Mouse (Mus musculus) embryonic facial prominence, embryonic 13.5 days (tissue): Measurements from ENCODE around the gene Avil. TPM values are rescaled to one million over a fixed set of nuclear protein-coding genes. Genes with fewer than 3 reads are reported as not detected.

Experiments used
- ATAC-seq: fragments of 200-750 bp; cut with Nextera tagmentation; 2 replicates; pipeline ENCODE4 v1.8.0; 2017; ENCODE audit warnings: low read depth; ENCODE audit not compliant: insufficient number of reproducible peaks, insufficient read depth, low FRiP score, low TSS enrichment
- H3K27ac ChIP-seq: fragments of 300-500 bp; sonication (generic); 2 replicates; pipeline ENCODE4 v1.5.1; 2015; ENCODE audit warnings: moderate library complexity, mild to moderate bottlenecking, inconsistent platforms
- H3K27me3 ChIP-seq: fragments of 300-500 bp; sonication (generic); 2 replicates; pipeline ENCODE4 v1.6.1; 2015; ENCODE audit warnings: mild to moderate bottlenecking, inconsistent platforms
- H3K36me3 ChIP-seq: fragments of 300-500 bp; sonication (generic); 2 replicates; pipeline ENCODE4 v1.6.1; 2015; ENCODE audit warnings: mild to moderate bottlenecking, inconsistent platforms
- H3K4me1 ChIP-seq: fragments of 300-500 bp; sonication (generic); 2 replicates; pipeline ENCODE4 v1.6.1; 2015; ENCODE audit warnings: inconsistent platforms
- H3K4me2 ChIP-seq: fragments of 300-500 bp; sonication (generic); 2 replicates; pipeline ENCODE4 v1.6.1; 2015; ENCODE audit warnings: moderate library complexity, mild to moderate bottlenecking, inconsistent platforms
- H3K4me3 ChIP-seq: fragments of 300-500 bp; sonication (generic); 2 replicates; pipeline ENCODE4 v1.5.1; 2015; ENCODE audit warnings: mild to moderate bottlenecking, inconsistent platforms
- H3K9ac ChIP-seq: fragments of 300-500 bp; sonication (generic); 2 replicates; pipeline ENCODE4 v1.6.1; 2015; ENCODE audit warnings: mild to moderate bottlenecking, inconsistent platforms
- H3K9me3 ChIP-seq: fragments of 300-500 bp; sonication (generic); 2 replicates; pipeline ENCODE4 v1.6.1; 2016; ENCODE audit warnings: inconsistent platforms
- WGBS: fragments of 180-500 bp; shearing (Covaris S2); methylation state at CpG from one replicate; pipeline ENCODE4 v1.1.7; 2015; ENCODE audit warnings: mixed read lengths; 5-methylcytosine and 5-hydroxymethylcytosine counted together
- polyA plus RNA-seq: library from polyadenylated mRNA; unstranded; fragments of >200 nt; fragmentation: Nextera tagmentation; extraction: Ambion mirVana; gene quantifications from 2 replicates; pipeline ENCODE4 v1.2.1, GENCODE M21; 2015

Gene Avil
- polyA plus RNA-seq, 1 experiment from 2014 or later = 0.97 TPM

DNA sequence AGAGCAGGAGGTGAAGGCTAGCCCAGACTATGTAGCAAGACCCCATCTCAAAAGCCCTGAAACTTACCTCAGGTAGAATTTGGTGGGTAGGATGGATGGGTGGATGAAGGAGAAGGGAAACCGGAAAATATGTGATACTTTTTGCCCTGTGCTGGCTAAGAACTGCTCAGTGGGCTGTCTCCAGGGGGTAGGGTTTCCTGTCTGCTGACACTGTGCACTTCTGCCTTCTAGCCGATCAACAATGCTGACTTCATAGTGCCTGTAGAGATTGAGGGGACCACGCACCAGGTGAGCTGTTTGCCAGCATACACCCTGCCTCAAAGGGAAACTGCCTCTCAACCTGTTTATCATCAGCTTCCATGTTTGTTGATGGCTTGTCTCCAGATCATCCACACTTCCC, 6.9 kb upstream of the Avil start:
- no peaks in the 10 kb centered on the region for H3K27me3 ChIP-seq
- no peak overlapping the region for H3K4me2 ChIP-seq
- no peak overlapping the region for H3K9ac ChIP-seq
- H3K4me1 ChIP-seq = peaks cover 34% of the 10 kb centered on the region
- H3K9me3 ChIP-seq = no peaks in the 10 kb centered on the region
- peaks cover 72% of the 10 kb centered on the region for H3K36me3 ChIP-seq
- H3K27ac ChIP-seq = no peak overlapping the region
- ATAC-seq = no peak
- 75% methylated on average over 3 of the region's 3 CpGs for WGBS
- no peak overlapping the region for H3K4me3 ChIP-seq

- WGBS = 68% methylated on average over 13 of the region's 13 CpGs
- Histone ChIP-seq H3K27me3 (no peaks in the 10 kb centered on the region), H3K4me2 (no peak overlapping the region), H3K9me3 (no peaks in the 10 kb centered on the region), H3K4me1 (peaks cover 10% of the 10 kb centered on the region), H3K36me3 (peaks cover 73% of the 10 kb centered on the region), H3K9ac (no peak overlapping the region), H3K4me3 (no peak overlapping the region), H3K27ac (no peak overlapping the region)
- no peak for ATAC-seq
Measured at GRCm38 (mm10) chr10:126997340-126998113, 3.0 kb upstream of the Avil start.

- Histone ChIP-seq H3K36me3 (peaks cover 35% of the 10 kb centered on the region), H3K27ac (peak overlapping the region; percentile 57; the same call in 1 of the 2 replicates), H3K4me2 (no peak overlapping the region), H3K9ac (no peak overlapping the region), H3K9me3 (no peaks in the 10 kb centered on the region), H3K27me3 (no peaks in the 10 kb centered on the region), H3K4me3 (no peak overlapping the region), H3K4me1 (peaks cover 7% of the 10 kb centered on the region)
- no peak for ATAC-seq
- 81% methylated on average over 9 of the region's 9 CpGs for WGBS
Measured at GRCm38 (mm10) chr10:127001297-127001696, 788 bp downstream of the Avil start.

DNA sequence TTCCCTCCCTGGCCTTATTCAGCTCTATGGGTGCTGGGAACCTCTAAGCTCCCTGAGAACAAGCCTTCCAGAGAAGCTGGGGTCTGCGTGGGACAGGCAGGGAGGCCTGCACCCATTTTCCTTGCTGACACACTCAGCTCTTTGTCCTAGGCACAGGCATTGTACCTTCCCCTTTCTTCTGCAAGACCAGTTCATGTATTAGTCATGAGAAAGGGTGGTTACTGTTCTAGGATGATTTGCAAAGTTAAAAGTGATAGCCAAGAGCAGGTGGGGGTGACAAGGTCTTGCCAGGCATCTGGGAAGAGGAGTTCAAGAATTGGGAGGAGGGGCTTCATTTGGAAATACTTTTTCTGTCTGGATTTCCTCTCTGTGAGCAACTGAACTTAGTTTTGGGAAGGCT, 1.5 kb downstream of the Avil start:
- Histone ChIP-seq H3K4me2 (no peak overlapping the region), H3K4me3 (no peak overlapping the region), H3K27ac (no peak overlapping the region), H3K36me3 (peaks cover 35% of the 10 kb centered on the region), H3K4me1 (peaks cover 7% of the 10 kb centered on the region), H3K27me3 (no peaks in the 10 kb centered on the region), H3K9me3 (no peaks in the 10 kb centered on the region), H3K9ac (no peak overlapping the region)
- 68% methylated on average over 1 of the region's 1 CpGs for WGBS
- no peak for ATAC-seq

DNA sequence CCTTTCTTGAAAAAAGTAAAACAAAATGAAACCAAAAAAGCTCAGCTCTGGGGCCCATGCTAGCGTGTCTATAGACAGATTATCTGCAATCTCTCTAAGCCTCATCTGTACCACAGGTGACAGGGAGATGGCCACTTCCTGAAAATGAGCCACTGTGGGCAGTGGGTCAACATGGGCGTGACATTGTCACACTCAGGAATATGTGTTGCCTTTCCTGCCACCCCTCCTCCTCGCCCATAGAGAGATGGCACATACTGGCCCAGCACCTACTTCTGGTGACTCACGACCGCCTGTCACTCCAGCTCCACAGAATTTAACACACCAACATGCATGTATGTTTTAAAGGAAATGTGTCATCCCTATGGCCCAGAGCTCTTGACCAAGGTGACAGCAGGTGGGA, 2.3 kb downstream of the Avil start:
- Histone ChIP-seq H3K9ac (no peak overlapping the region), H3K36me3 (peaks cover 29% of the 10 kb centered on the region), H3K27ac (no peak overlapping the region), H3K9me3 (no peaks in the 10 kb centered on the region), H3K27me3 (no peaks in the 10 kb centered on the region), H3K4me2 (no peak overlapping the region), H3K4me1 (peaks cover 2% of the 10 kb centered on the region; the same call in 1 of the 2 replicates), H3K4me3 (no peak overlapping the region)
- 91% methylated on average over 5 of the region's 5 CpGs for WGBS
- ATAC-seq = no peak

- Histone ChIP-seq H3K27me3 (no peaks in the 10 kb centered on the region), H3K27ac (no peak overlapping the region), H3K4me3 (no peak overlapping the region), H3K36me3 (peaks cover 23% of the 10 kb centered on the region), H3K9me3 (no peaks in the 10 kb centered on the region), H3K4me2 (no peak overlapping the region), H3K4me1 (no peaks in the 10 kb centered on the region), H3K9ac (no peak overlapping the region)
- ATAC-seq = no peak
- 85% methylated on average over 8 of the region's 8 CpGs for WGBS
Measured at GRCm38 (mm10) chr10:127003334-127003733, 2.8 kb downstream of the Avil start.

GRCm38 (mm10) chr10:127003806-127004205, 3.3 kb downstream of the Avil start:
- H3K4me3 ChIP-seq = no peak overlapping the region
- H3K4me2 ChIP-seq = no peak overlapping the region
- H3K4me1 ChIP-seq = no peaks in the 10 kb centered on the region
- no peak overlapping the region for H3K27ac ChIP-seq
- 84% methylated on average over 7 of the region's 7 CpGs for WGBS
- no peaks in the 10 kb centered on the region for H3K27me3 ChIP-seq
- H3K9ac ChIP-seq = no peak overlapping the region
- H3K9me3 ChIP-seq = no peaks in the 10 kb centered on the region
- ATAC-seq = no peak
- peaks cover 18% of the 10 kb centered on the region for H3K36me3 ChIP-seq

DNA sequence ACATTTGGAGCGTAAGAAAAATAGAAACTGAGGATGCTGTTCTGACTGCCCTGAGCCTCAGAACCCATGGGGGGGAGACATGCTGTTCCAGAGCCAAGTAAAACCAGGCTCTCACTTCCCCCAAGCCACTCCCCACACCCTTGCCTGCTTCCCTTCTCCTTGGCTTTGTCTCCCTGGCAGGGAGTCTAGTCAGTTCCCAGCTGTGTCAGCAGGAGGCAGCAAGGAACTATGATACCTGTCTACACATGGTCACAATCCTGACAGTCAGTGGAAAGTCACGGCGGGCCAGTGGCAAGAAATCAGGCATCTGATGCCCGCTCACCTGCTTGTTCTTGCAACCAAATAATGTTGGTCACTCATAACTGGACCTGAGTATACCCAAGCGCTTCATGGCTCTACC, 16.0 kb downstream of the Avil start:
- Histone ChIP-seq H3K4me2 (no peak overlapping the region), H3K27me3 (no peaks in the 10 kb centered on the region), H3K9me3 (no peaks in the 10 kb centered on the region), H3K9ac (no peak overlapping the region), H3K4me1 (peaks cover 7% of the 10 kb centered on the region), H3K36me3 (0 out of 2 replicates have a peak, but pooled peaks cover 6% of the 10 kb centered on the region), H3K27ac (no peak overlapping the region), H3K4me3 (no peak overlapping the region)
- WGBS = 58% methylated on average over 5 of the region's 5 CpGs
- ATAC-seq = no peak; the same call in 1 of the 2 replicates

DNA sequence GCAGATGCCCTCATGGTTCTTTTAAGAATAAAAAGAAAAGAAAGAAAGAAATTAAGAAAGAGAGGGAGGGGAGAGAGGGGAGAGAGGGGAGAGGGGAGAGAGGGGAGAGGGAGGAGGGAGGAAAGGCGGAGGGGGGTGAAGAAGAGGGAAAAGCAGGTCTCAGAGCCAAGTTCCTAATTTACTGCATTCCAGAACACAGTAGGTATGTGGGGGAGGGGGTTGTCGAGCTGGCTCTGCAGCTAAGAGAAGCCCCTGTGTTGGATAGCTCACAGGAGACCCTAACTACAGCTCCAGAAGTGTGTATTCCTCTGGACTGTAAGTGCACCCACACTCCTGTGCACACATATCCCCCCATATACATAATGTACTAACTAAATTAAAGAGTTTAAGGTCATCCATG, 16.6 kb downstream of the Avil start:
- Histone ChIP-seq H3K27ac (no peak overlapping the region), H3K36me3 (peaks cover 11% of the 10 kb centered on the region), H3K4me3 (no peak overlapping the region), H3K9ac (no peak overlapping the region; the same call in 1 of the 2 replicates), H3K9me3 (no peaks in the 10 kb centered on the region), H3K27me3 (no peaks in the 10 kb centered on the region), H3K4me2 (no peak overlapping the region), H3K4me1 (peaks cover 7% of the 10 kb centered on the region)
- ATAC-seq = no peak
- 3% methylated on average over 2 of the region's 2 CpGs for WGBS

GRCm38 (mm10) chr10:127018422-127018821, 17.9 kb downstream of the Avil start:
- H3K9ac ChIP-seq = no peak overlapping the region
- H3K9me3 ChIP-seq = no peaks in the 10 kb centered on the region
- H3K4me2 ChIP-seq = no peak overlapping the region
- peaks cover 7% of the 10 kb centered on the region for H3K4me1 ChIP-seq
- H3K4me3 ChIP-seq = no peak overlapping the region
- WGBS = 76% methylated on average over 16 of the region's 16 CpGs
- peaks cover 19% of the 10 kb centered on the region for H3K36me3 ChIP-seq
- no peak for ATAC-seq
- no peaks in the 10 kb centered on the region for H3K27me3 ChIP-seq
- no peak overlapping the region for H3K27ac ChIP-seq

DNA sequence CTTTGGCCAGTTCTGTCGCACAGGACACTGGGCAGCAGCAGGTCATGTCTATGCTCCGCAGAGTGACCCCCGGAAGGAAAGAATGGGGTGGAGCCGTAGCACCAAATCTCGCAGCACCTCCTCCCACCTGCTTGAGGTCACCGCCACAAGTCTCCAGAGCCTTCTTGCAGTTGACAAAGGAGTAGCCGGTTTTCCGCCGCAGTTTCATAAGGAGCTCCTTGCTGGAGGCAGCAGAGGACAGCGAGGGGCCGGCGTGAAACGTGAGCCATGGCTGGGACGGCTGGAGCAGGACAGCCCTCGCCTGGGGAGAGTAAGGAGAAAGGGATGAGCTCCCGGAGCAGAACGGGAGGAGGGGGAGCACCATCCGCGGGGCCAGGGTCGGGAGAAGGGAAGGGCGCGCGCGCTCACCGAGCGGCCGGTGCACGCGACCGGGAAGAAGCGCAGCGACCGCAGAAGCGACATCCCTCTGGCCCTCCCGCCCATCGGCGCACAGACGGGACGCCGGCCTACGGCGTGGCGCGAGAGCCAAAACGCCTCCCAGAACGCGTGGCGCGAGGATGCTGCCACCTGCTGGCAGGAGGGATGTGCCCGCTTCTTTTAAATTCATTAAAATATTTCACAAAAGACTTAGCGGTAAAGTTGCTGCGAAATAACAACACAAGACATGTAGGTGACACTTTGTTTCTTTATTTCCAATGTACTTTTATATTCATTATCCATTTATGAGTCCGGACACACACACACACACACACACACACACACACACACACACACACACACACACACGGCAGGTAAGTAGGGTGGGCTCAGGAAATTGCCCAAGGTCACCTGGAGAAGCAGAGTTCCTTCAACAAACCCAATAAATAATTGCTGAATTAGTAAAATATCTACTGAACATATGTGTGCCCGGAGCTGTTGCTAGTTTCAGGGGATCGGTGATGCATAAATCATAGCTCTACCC, 30.1 kb downstream of the Avil start, which contains the start of gene Tsfm:
Gene Tsfm, minus strand, starts transcription at position 505 of the 961 bp plus-strand sequence.
- Histone ChIP-seq H3K27ac (peak within 1 kb of the TSS; percentile 55; the same call in 1 of the 2 replicates), H3K9me3 (no peaks in the 10 kb centered on the region), H3K36me3 (peaks cover 39% of the 10 kb centered on the region), H3K9ac (peak within 1 kb of the TSS; percentile 92), H3K27me3 (no peaks in the 10 kb centered on the region), H3K4me1 (peaks cover 10% of the 10 kb centered on the region), H3K4me3 (peak within 1 kb of the TSS; percentile 91), H3K4me2 (peak within 1 kb of the TSS; percentile 89)
- 5% methylated on average over 56 of the region's 56 CpGs for WGBS
- peak; percentile 74; the same call in 1 of the 2 replicates for ATAC-seq
